Mouse (Mus musculus) cerebellum, adult 2 months (tissue): ENCODE measurements around the gene Rps6ka3.

ENCODE experiments used
- CTCF ChIP-seq: fragments of 200-500 bp; IDR thresholded peaks from 2 replicates; pipeline ENCODE4 v1.5.1; 2011; ENCODE audit warnings: low read depth, mild to moderate bottlenecking, control low read depth, low read length, moderate library complexity, borderline replicate concordance; ENCODE audit not compliant: insufficient read depth
- POLR2A ChIP-seq: fragments of 200-500 bp; IDR thresholded peaks from 2 replicates; pipeline ENCODE4 v1.6.1; 2011; ENCODE audit warnings: low read length, control low read depth, borderline replicate concordance; ENCODE audit not compliant: insufficient read depth

- TF ChIP-seq POLR2A (no peak), CTCF (no peak)
These were observed 18.5 kb upstream of the Rps6ka3 start for GRCm38 (mm10) chrX:159191581-159191980.
